Mouse (Mus musculus): ENCODE measurements around the gene Ptch1.

DNA sequence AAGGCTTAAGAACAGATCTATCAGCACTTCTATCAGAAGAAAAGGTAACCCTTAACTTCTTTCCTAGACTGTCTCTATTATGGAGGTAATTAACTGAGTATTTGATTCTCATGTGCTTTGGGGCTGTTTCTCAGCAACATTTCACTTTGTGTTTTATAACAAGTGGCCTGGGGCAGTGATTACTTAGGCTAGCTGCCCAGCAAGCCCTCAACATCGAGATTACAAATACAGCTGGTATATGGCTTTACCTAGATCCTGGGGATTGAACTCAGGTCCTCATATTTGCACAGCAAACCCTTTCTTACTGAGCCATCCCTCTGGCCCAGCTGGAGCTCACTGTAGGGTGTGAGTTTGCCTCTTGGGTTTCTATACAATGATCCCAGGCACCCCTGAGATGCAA is 67.0 kb downstream of the Ptch1 start:
- TF ChIP-seq POLR2A (IDR thresholded peaks at IDR 0.05; ENCODE audit: control insufficient read depth, low read depth, low read length) (no peak), CTCF (IDR thresholded peaks at IDR 0.05; ENCODE audit: control insufficient read depth, insufficient read depth, insufficient replicate concordance, low read depth, low read length) (no peak)
